Mouse (Mus musculus): ENCODE data around the gene B4galnt1.

DNA sequence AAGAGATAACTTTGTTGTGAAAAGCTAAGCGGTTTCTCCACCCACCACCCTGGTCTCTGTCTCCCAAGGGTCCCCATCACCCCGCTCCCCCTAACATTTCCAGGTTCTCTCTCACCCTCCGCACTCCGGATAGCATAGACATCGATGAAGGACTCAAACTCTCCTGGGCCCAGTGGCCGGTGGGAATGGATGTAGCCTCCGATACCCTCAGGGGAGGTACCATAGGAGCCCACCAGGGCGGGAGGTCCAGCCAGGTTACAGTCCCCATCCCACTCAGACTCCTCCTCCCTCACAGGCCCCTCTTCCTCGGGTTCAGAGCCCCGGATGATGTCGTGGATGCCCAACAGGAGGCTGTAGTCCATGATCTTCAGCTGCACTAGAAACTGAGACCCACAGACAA is 34.4 kb downstream of the B4galnt1 start:
- TF ChIP-seq CTCF (IDR thresholded peaks at IDR 0.05; ENCODE audit: low read depth) (no peak), EP300 (optimal IDR thresholded peaks at IDR 0.05) (no peak)

All from stomach, postnatal 0 days (tissue).